Mouse (Mus musculus) lung, postnatal 0 days (tissue): ENCODE results near the gene Pde4d. TPM values are rescaled to one million over a fixed set of nuclear protein-coding genes. Genes with fewer than 3 reads are reported as not detected.

Experiments used
- ATAC-seq: fragments of 200-750 bp; cut with Nextera tagmentation; 2 replicates; pipeline ENCODE4 v1.8.0; 2017; ENCODE audit warnings: moderate library complexity
- DNase-seq: peaks from one replicate; pipeline ENCODE4 v3.0.0-alpha.2; 2016; ENCODE audit warnings: low spot score
- H3K27ac ChIP-seq: fragments of 300-500 bp; sonication (generic); 2 replicates; pipeline ENCODE4 v1.5.1; 2014; ENCODE audit warnings: antibody characterized with exemption, mild to moderate bottlenecking, low read length, mixed read lengths
- H3K27me3 ChIP-seq: fragments of 300-500 bp; sonication (generic); replicated peaks from 2 replicates; pipeline ENCODE4 v1.6.1; 2014; ENCODE audit warnings: low read length, mixed read lengths; ENCODE audit not compliant: insufficient read depth
- H3K36me3 ChIP-seq: fragments of 300-500 bp; sonication (generic); 2 replicates; pipeline ENCODE4 v1.6.1; 2014; ENCODE audit warnings: low read length, mixed read lengths; ENCODE audit not compliant: insufficient read depth
- H3K4me1 ChIP-seq: fragments of 300-500 bp; sonication (generic); 2 replicates; pipeline ENCODE4 v1.6.1; 2014; ENCODE audit warnings: antibody characterized with exemption, low read depth, low read length, mixed read lengths; ENCODE audit not compliant: insufficient read depth
- H3K4me2 ChIP-seq: fragments of 300-500 bp; sonication (generic); replicated peaks from 2 replicates; pipeline ENCODE4 v1.6.1; 2014; ENCODE audit warnings: low read depth, mild to moderate bottlenecking, low read length, moderate library complexity, mixed read lengths
- H3K4me3 ChIP-seq: fragments of 300-500 bp; sonication (generic); 2 replicates; pipeline ENCODE4 v1.5.1; 2014; ENCODE audit warnings: low read depth, low read length
- H3K9ac ChIP-seq: fragments of 300-500 bp; sonication (generic); replicated peaks from 2 replicates; pipeline ENCODE4 v1.6.1; 2014; ENCODE audit warnings: low read depth, mild to moderate bottlenecking
- H3K9me3 ChIP-seq: fragments of 300-500 bp; sonication (generic); 2 replicates; pipeline ENCODE4 v1.6.1; 2016; ENCODE audit warnings: low read length, mixed read lengths
- CTCF ChIP-seq: IDR thresholded peaks from 2 replicates; pipeline ENCODE4 v1.5.1; 2016; ENCODE audit warnings: antibody characterized with exemption, mild to moderate bottlenecking
- EP300 ChIP-seq: IDR thresholded peaks from 2 replicates; pipeline ENCODE4 v1.6.1; 2016; ENCODE audit warnings: antibody characterized with exemption, mild to moderate bottlenecking, control low read depth
- WGBS: fragments of 180-500 bp; shearing (Covaris S2); extraction: QIAGEN DNeasy Blood & Tissue Kit; methylation state at CpG from one replicate; pipeline ENCODE4 v1.1.7; 2014; 5-methylcytosine and 5-hydroxymethylcytosine counted together
- polyA plus RNA-seq: library from polyadenylated mRNA; unstranded; fragments of >200 nt; fragmentation: Nextera tagmentation; extraction: Ambion mirVana; gene quantifications from 2 replicates; pipeline ENCODE4 v1.2.1, GENCODE M21; 2015

Pde4d gene
- polyA plus RNA-seq, 1 experiment from 2014 or later, result 19.7 TPM

DNA sequence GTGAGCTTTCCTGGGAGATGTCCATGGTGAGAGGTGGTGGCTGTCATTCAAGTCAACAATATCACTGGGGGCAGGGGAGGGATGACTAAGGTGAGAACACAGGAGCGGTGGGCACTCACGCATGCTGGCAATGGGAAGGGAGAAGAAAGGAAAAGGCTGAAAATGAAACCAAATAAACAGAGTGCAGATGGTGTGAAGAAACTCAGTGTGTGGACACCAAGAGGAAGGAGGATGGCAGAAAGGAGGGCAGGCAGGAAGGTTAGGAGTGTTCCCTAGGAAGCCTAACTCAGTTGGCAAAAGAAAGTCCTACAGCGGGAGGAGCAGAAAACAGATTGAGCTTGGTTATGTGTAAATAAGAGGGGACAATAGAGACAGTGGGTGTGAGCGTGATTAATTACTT, 1107.1 kb downstream of the Pde4d start:
- no peaks in the 10 kb centered on the region for H3K36me3 ChIP-seq
- no peak overlapping the region for H3K27ac ChIP-seq
- H3K4me3 ChIP-seq, result no peak overlapping the region
- H3K9me3 ChIP-seq, result no peaks in the 10 kb centered on the region
- 83% methylated on average over 4 of the region's 4 CpGs for WGBS
- H3K27me3 ChIP-seq, result no peaks in the 10 kb centered on the region
- ATAC-seq, result no peak
- no peak overlapping the region for H3K9ac ChIP-seq
- no peaks in the 10 kb centered on the region for H3K4me1 ChIP-seq
- DNase-seq, result no peak
- no peak for TF ChIP-seq EP300
- no peak for TF ChIP-seq CTCF
- no peak overlapping the region for H3K4me2 ChIP-seq

DNA sequence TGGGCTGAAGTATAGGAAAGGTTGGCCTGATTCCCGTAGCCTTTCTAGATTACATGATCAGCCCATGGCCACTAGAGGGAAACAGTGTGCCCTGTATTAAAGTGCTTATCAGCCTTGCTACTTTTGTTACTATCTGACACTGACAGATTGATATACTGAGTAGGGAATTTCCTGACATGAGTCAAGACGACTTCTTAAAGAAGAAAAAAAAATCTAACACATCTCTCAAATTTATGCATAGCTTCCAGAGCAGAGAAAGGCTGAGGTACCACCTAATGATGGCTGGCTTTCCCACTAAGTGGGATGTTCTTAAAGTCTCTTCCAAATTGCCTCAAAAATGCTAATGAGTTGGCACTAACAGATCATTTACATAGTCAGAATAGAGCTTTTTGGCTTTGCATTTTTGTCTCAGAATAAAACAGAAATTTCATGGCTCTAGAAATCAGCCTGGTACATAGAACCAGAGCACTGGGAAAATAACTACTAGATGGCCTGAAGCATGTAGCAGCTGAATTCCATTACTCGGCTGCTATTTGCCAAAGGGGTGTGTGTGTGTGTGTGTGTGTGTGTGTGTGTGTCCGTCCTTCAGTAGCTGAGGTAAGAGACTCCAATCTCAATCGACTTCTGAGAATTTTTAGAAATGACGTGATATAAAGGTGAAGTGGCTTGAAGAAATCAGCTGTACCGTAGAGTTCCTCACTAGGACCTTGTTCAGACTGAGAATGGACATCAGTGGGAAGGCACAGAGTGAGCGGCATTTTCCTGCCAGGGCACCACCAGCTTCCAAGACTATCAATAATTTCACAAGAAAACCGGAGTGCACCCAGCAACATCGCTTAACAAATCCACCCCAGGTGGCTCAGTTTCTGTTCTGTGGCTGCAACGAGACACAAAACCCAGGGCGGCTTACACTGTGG, 1108.9 kb downstream of the Pde4d start:
- no peaks in the 10 kb centered on the region for H3K4me1 ChIP-seq
- TF ChIP-seq EP300, result no peak
- TF ChIP-seq CTCF, result peak; percentile 83
- no peak overlapping the region for H3K9ac ChIP-seq
- H3K9me3 ChIP-seq, result no peaks in the 10 kb centered on the region
- 63% methylated on average over 12 of the region's 12 CpGs for WGBS
- H3K4me3 ChIP-seq, result no peak overlapping the region
- DNase-seq (peak; percentile 71), ATAC-seq (no peak)
- H3K27ac ChIP-seq, result no peak overlapping the region
- no peak overlapping the region for H3K4me2 ChIP-seq
- no peaks in the 10 kb centered on the region for H3K27me3 ChIP-seq
- no peaks in the 10 kb centered on the region for H3K36me3 ChIP-seq

DNA sequence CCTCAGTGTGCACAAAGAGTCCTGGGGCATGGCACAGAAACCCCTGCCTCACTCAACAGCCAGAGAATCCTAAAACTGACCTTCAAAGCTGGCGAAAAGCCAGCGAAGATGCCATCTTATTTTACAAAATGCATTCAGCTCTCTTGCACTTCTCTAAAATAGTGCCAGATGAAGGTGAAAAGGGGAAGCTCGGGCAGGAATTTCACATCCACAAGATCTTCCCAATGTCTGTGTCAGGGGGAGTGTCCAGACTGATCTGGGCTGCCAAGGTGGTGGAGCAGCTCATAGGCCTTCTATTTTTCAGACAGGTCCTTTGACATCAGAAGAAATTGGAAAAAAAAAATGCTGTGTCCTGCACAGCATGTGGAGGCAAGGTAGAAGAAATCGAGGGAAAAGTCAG, 1110.5 kb downstream of the Pde4d start:
- Histone ChIP-seq H3K9me3 (no peaks in the 10 kb centered on the region), H3K9ac (no peak overlapping the region), H3K4me2 (no peak overlapping the region), H3K27ac (no peak overlapping the region), H3K36me3 (no peaks in the 10 kb centered on the region), H3K4me1 (no peaks in the 10 kb centered on the region), H3K27me3 (no peaks in the 10 kb centered on the region), H3K4me3 (no peak overlapping the region)
- TF ChIP-seq CTCF, result no peak
- TF ChIP-seq EP300, result no peak
- DNase-seq, result no peak
- no peak for ATAC-seq
- WGBS, result 74% methylated on average over 4 of the region's 4 CpGs

DNA sequence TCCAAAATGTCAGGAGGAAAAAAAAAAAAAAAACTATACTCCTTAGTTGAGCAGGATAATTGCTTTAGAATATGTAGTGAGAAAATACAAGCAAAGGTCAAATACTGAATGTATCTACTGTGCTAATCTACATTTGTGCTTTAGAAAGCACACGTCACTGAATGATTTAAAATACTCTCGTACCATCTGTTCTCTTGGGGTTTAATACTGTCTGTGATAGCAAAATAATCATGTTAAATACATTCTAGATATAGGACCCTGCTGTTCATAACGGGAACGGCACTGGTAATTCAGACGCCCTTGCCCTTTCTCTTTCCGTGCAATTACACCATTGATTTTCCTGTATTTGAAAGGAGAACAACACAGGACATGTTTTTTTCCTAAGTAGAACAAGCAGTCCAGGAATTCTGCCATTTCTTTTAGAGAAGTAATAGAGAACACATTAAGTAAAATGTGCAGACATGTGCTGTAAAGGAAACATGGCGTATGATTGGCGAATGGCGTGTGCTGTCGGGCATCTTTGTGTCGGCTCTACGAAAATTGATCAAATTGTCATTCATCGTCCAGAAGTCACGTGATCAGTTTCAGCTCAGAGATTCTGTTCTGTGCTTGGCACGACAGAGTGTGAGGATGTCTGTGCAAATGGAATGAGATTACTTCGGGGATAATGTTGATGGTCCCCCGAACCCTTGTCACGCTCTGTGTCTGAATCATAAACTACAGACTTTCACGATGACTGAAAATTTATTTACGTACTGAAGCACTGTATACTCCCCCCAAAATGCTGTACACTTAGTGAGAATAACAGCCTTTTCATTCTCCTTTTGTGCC, 1119.1 kb downstream of the Pde4d start:
- H3K27ac ChIP-seq, result no peak overlapping the region
- TF ChIP-seq EP300 (no peak), CTCF (no peak)
- DNase-seq (no peak), ATAC-seq (no peak)
- no peaks in the 10 kb centered on the region for H3K36me3 ChIP-seq
- H3K4me1 ChIP-seq, result no peaks in the 10 kb centered on the region
- H3K9ac ChIP-seq, result no peak overlapping the region
- 90% methylated on average over 20 of the region's 20 CpGs for WGBS
- H3K9me3 ChIP-seq, result no peaks in the 10 kb centered on the region
- no peak overlapping the region for H3K4me2 ChIP-seq
- no peaks in the 10 kb centered on the region for H3K27me3 ChIP-seq
- H3K4me3 ChIP-seq, result no peak overlapping the region

DNA sequence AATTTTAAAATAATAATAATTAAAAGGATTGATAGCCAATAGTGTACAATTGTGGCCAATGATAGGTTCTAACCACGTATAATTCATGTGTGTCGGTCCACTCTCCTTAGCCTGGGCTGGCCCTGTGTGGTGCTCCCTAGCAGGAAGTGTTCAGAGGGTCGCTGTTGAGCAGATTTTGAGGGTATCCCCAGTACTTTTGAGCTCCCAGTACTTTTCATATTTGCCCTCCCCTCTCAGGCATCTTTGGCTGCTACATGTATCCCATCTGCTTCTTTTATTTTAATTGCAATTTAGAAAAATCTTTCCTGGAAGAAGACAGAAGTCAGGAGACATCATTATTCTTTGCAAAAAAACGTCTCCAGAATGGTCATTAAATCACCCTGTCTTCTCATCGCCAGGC, 1119.7 kb downstream of the Pde4d start:
- Histone ChIP-seq H3K27ac (no peak overlapping the region), H3K4me3 (no peak overlapping the region), H3K4me1 (no peaks in the 10 kb centered on the region), H3K9ac (no peak overlapping the region), H3K36me3 (no peaks in the 10 kb centered on the region), H3K9me3 (no peaks in the 10 kb centered on the region), H3K4me2 (no peak overlapping the region), H3K27me3 (no peaks in the 10 kb centered on the region)
- TF ChIP-seq EP300 (no peak), CTCF (no peak)
- 73% methylated on average over 5 of the region's 5 CpGs for WGBS
- DNase-seq, result no peak
- no peak for ATAC-seq

DNA sequence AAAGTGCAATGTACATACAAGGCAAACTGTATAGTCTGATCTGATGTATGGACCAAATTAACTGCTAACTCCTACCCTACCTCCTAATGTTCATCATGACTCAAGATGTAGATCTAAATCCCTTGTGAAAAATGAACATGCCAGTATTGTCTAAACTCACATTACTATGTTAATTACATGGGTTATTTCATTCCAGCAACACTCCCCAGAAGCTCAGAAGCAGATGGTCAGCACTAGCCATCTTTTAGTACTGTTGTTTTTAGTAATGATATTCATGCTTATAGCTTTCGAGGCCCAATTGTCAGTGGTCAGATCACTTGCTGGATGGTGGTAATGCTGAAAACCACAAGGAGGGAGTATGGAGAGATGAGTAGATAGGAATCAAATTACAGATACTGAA, 1127.0 kb downstream of the Pde4d start:
- H3K9ac ChIP-seq, result no peak overlapping the region
- no peak overlapping the region for H3K27ac ChIP-seq
- ATAC-seq (no peak), DNase-seq (no peak)
- 79% methylated on average over 1 of the region's 1 CpGs for WGBS
- no peak overlapping the region for H3K4me2 ChIP-seq
- no peaks in the 10 kb centered on the region for H3K27me3 ChIP-seq
- no peaks in the 10 kb centered on the region for H3K4me1 ChIP-seq
- H3K9me3 ChIP-seq, result no peaks in the 10 kb centered on the region
- H3K36me3 ChIP-seq, result no peaks in the 10 kb centered on the region
- H3K4me3 ChIP-seq, result no peak overlapping the region
- TF ChIP-seq CTCF (no peak), EP300 (no peak)
